Mouse (Mus musculus): Measurements from ENCODE around the gene Ddo.

DNA sequence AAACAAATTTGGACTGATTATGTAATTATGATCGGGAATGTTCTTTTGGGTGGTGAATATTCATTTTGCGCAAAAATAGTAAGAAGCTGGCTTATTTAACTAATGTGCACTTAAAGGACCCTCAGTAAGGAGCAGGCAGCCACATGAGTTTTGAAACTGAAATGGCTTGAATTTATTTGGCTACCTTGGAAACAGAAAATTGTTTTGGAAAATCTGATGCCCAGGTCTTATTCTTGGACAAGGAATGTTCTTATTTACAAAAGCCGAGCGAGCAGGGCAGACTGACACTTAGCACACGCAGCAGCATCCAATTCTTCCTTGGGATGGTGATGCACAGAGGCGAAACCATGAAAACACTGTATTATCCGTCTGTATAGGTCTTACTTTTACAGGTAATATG, 81.3 kb downstream of the Ddo start:
- TF ChIP-seq POLR2A (IDR thresholded peaks at IDR 0.05; ENCODE audit: borderline replicate concordance, low read depth, low read length) (no peak), CTCF (IDR thresholded peaks at IDR 0.05; ENCODE audit: low read depth, low read length) (no peak)

Measured in bone marrow macrophage, adult 2 months (primary cell).